Mouse (Mus musculus) mesoderm, embryonic 11.5 days (tissue): ENCODE measurements around the gene Ankrd2.
A peak's percentile ranks its signal among the peaks of the same experiment; 100 is the strongest.

Experiments used
- DNase-seq: peaks from one replicate; pipeline ENCODE4 v3.0.0-alpha.2; 2012; ENCODE audit warnings: low read depth, low spot score

The Ankrd2 gene

DNA sequence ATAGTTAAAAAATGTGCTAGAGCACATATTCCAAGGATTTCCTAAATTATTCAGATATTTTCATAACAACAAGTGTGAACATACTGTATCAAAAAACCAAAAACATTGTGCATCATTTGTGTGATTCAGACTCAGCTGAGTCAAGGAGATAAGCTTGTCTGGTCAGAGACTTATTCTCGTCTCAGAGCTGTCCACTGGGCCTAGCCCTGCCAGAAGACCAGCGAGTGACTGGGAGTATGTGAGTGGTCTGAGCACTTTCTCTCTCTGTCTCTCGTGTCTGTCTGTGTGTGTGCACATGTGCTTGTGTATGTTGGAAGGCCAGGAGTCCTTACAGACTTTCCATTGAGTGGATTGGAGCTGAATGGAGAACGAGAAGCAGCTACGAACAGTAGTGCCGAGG lies 20.8 kb upstream of the Ankrd2 start:
- DNase-seq = no peak

DNA sequence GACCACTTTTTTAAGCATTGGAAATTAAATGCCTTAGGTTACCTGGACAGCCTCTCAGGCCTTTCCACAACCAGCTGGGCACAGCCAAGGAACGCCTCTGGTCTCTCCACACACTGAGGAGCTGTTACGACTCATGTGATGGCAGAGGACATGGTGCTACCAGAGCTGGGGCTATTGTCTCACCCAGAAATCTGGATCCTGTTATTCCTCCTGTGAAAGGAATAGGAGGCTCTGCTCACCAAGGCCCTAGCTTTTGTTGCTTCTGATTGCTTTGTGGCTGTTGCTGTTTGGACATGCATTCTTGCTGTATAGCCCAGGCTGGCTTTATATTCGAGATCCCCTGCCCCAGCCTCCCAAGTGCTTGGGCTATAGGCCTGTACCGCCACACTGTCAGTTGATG lies 19.5 kb upstream of the Ankrd2 start:
- no peak for DNase-seq

DNA sequence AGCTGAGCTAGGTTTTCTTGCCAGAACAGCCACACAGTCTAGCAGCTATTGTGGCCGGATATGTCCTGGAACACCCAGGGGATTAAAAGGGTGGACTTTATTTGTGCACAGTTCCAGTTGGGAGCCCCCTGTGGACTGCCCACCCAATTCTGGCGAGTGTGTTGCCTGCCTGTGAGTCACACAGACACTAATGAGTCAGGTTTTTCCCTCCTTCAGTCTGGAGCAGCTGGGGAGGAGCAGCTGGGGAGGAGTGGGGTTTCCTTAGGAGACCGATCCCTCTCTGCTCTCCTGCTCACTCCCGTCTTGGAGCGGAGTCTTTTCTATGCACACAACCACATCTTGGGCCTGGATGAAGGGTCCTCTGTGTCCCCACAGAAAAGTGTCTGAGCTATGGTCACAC lies 19.0 kb upstream of the Ankrd2 start:
- DNase-seq = no peak

DNA sequence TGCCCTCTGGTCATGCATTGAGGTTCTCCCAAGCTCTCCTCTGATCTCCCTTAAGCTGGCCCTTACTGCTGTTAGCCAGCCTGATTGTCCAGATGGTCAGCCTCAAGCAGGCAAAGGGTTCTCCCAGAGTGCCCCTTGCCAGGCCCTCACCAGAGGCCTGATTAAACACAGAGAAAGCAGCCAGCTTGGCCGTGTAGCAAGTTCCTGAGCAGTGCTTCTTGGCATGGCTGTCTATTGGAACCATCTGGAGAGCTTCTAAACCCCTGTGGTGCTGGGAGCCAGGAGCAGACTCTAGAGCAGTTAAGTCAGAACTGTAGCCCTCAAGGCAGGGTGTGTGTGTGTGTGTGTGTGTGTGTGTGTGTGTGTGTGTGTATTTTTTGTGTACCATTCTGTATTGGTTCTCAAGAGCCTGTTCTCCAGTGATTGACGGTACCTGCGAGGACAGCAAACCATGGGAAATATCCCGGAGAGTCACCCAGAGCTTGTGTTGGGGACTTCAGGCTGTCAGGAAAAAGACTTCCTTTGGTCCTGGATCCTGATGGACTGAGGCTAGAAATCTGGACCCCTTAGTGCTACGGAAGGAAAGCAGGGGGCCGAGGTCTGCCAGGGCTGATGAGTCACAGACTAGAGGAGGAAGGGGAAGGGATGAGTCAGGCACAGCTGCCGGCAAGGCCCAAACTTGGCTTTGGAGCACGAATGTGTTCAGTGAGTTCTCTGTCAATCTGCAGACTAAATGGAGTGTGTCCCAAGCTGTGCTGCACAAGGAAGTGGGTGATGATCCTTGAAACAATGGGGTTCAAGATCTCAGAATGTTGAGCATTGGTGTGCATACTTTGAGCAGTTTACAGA lies 18.2 kb upstream of the Ankrd2 start:
- no peak for DNase-seq

DNA sequence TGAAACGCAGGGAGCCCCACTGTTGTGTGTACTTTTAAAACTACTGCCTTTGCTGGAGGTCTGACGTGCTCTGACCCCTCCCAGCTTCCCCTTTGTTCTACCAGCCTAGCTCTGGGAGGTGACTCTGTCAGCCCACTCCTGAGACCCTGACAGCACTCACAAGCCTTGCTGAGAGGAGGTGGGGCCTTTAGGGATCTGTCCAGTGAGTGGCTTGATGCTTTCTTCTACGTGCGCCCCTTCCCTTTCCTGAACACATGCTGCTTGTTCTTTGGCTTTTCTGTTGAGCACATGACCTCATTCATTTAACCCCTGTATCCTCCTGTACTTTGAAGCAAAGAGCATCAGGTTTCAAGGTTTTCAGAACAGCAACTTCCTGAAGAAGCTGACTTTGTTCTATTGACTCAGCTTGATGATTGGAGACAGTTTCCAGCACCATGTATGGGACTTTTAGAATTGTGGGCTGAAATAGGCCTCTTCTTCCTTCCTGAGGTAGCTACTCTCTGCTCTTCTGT lies 16.7 kb upstream of the Ankrd2 start:
- no peak for DNase-seq

DNA sequence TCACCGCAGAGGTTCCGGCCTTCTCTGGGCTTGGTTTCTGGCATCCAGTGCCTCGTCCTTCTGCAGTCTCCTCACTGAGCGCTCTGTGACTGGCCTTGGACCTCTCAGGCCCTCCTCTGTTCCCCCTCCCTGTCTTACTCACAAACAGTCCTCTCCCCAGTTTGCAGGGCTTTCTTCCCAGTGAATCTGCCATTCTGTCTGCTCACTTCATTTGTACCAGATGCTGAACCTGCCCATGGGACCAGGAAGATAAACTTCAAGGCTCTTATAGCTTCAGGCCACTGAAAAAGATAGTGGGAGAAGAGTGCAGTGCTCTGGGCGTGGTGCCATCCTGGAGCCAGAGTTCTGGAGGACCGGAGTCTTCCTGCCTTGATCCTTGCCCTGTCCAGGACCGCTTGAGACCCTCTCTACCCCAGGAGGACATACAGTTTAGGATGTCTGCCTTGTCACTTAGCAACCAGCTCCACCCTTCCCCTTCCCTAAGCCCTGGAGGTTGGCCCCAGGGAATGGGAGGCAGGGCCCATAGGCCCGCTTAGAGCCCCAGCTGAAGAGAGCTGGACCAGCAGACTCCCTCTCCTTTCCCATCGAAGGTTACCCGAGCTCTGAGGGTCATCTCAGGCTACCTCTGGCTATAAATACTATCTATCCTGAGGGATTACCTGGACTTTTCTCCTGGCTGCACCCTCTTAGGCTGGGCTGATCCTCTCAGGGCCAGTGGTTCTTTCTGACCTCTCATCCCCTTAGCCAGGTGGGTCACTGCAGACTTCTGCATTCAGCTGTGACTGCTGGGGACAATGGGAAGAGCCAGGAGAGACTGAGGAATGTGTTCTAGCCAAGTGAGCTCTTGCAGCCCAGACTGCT lies 13.9 kb upstream of the Ankrd2 start:
- DNase-seq = no peak

DNA sequence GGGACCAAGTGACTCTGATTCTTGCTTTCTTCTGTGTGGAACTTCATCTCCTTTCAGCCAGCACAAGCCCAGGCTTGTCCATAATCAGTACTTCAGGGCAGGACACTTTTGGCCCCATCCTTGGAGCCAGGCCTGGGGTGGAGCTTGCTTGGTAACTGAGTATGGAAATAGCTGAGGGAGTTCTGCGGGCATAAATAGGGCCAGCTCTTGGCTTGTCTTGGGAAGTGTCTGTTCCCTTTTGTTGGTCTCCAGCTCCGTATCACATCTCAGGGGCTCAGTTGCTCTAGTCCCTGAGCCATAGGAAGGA lies 13.3 kb upstream of the Ankrd2 start:
- no peak for DNase-seq

DNA sequence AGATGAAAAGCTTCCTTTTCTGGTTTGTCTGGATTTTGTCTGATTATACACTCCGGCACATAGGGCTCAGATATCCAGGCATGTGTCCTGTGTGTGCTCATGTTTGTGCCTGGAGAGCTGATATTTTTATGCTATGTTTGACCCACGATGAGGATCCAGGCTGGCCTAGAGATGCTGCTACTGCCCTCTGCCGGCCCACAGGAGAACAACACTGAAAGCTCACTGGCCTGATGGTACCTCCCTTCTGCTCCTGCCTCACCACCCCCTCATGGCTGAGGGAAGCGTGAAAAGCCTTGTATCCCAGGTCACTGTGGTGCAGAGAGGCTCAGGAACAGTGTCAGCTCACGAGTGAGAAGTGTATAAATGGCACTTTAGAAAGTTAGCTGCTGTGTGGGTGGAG lies 9.6 kb upstream of the Ankrd2 start:
- DNase-seq = peak; percentile 84

DNA sequence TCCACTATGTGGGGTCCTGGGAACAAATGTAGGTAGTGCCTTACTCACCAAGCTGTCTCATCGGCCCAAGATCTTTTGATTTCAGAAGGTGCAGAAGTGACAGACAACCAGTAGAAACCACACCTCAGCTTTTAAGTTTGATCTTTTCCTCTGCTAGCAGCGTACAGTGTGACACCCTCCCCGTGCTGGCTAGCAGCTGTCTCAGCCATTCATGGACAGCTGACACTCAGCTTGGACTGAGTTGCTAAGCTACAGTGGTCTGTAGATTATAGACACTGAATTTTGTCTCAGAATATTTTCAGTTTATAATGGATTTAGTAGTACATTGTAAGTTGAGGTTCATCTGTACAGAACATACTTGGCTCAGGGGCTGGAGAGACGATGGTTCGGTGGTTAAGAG lies 4.7 kb upstream of the Ankrd2 start:
- DNase-seq = no peak

DNA sequence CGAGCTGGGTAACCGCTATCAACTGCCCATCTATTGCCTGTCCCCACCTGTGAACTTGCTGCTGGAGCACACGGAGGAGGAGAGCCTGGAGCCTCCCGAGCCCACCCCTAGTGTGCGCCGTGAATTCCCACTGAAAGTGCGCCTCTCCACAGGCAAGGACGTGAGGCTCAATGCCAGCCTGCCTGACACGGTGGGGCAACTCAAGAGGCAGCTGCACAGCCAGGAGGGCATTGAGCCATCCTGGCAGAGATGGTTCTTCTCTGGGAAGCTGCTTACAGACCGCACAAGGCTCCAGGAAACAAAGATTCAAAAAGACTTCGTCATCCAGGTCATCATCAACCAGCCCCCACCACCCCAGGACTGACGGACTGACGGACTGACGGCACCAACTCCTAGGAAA lies 2.2 kb upstream of the Ankrd2 start:
- no peak for DNase-seq

DNA sequence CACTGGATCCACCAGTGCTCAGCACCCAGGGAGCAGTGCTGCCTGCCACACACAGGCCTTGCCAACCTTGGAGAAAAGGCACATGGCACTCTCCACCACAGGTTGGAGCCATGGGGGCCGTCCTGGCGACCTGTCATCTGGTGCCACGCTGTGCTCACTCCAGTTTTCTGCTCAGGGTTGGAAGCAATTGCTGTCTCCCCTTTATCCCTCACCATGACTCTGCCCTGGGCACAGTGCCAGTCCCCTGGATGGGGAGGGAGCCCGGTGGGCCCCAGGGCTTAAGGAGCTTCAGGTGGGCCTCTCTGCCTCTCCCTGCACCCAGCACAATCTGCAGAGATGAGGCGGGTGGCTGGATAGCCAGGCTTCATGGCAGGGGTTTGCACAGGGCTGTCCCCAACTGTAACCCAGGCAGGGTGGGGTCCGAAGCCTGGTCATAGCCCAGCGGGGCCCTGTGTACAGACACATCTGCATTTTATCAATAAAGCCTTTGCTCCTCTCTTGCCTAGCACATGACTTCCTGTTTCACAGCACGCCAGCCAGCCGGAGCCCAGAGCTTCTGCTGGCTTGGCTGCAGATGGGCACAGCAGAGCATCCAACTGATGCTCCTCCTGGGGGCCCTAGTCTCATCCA lies 1.5 kb upstream of the Ankrd2 start:
- no peak for DNase-seq

DNA sequence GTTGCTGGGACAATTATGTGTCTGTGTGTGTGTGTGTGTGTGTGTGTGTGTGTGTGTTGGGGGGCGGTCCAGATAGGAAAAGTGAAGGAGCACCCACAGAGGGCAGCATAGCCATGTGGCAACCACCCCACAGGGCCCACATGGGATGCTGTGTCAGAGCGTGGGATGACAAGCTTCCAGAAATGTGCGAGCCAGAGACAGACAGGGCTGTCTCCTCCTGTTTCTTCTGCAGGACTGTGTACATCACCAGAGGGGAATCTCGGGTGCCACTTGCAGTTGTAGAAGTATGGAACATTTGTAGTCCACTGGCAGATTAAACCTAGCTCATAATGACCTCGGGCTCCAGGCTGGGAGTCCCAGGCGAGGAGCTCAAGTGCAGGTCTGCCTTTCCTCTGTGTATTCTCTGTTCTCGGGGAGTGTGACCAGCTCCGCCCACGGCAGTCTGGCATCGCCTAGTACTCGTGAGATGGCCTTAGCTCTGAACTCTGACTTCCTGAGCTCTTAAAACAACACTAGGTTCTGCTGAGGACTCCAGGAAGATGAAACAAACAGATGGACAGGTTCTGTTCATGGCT lies 832 bp upstream of the Ankrd2 start:
- no peak for DNase-seq

DNA sequence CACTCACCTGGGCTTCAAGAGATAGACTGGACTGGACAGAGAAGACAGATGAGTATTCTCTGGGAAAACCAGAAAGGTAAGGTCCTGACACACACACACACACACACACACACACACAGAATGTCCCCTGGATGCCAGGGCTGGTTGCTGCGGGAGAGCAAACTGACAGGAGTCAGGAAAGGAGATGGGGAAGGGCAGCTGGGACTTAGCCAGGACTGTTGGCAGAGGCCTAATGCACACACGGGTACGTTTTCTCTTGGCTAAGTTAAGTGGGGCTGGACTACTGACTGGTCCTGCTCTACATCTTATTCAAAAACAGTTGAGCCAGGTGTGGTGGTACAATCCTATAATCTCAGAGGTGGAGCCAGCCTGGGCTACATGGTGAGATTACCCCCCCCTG lies 557 bp downstream of the Ankrd2 start:
- no peak for DNase-seq

DNA sequence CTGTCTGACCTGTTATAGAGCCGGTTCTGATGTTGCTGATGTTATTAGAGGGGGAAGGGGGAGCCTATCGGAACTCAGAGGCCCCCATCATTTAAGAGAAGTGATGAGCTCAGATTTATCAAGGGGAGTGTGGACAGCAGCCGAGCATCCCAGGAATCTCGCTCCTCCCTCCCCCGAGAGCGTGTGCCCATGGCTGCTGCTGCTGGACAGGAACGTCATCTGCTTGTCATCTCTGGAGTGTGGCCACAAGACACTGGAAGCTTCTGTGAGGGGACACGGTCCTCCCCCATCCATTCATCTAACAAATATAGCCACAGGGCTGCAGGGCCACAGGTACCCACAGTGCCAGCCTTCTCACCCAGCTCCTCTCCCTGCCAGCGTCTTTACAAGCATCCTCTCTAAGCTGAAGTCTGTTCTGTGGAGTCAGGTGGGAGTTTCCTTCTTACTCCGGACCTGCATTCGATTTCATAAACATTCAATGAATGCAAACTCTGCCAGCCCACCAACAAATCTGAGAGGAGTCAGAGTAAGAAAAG lies 1.4 kb downstream of the Ankrd2 start:
- DNase-seq = no peak

DNA sequence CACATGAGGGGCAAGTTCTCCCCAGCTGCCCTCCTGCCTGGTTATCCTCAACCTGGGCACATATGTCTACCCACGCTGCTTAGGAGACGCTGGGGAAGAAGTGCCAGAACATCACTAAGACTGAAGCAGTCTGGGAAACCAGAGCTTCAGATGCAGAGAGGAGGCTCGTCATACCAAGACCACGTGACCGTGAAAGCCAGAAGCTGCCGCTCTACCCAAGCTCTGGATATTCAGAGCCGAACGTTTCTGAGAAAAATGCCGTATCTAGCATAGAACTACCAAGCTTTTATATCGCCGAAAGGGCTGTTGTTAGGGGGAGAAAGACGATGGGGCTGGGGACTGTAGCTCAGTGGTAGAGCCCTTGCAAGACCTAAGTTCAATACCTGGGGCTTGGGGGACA lies 2.5 kb downstream of the Ankrd2 start:
- no peak for DNase-seq

DNA sequence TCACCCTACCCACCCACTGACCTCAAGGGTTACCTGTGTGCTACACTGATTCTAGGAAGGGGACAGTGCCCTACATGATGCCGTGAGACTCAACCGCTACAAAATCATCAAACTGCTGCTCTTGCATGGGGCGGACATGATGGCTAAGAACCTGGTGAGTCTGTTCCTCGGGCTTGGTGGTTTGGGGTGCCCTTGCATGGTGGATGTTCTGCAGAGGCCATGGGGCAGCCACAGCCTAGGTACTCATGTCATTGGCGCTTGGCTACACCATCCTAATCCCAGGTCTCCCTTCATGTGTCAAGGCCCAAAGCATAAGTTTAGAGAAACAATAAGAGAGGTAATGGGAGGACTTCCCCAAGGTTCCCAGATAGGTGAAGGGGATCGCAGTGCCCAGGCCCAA lies 8.2 kb downstream of the Ankrd2 start:
- DNase-seq = no peak

DNA sequence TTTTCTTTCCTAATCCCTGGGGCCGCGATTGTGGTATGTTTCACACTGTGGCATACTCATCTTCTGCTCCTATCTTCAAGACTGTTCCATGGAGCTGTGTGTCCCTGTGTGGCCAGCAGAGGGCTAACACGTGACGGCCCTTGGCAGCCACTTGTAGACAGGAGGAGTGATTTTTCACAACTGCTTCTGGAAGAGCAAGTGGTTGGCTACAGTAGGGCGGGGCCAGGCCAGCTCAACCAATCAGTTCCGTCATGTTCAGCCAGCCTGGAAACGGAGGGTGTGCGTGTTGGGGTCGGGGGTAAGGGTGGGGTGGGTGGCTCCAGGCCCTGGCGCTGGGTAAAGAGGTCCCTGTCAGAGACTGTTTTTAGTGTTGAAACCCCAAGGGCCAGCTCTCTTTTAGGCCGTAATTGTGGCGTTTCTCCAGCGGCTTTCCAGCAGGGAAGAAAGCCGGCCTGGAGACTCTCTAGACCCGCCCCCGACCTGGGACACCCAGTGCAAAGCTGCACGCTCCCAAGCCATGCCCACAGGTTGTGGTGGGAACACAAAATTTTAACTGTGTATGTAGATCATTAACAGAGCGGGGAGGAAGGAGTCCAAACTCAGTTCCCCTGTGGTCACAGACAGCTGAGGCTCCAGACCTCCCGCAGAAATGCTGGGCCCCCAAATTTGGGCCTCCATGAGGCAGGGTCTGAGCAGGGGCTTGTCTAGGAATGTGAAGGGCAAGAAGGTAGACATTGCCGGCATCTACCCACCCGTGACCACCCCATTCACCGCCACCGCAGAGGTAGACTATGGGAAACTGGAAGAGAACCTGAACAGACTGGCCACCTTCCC lies 9.7 kb downstream of the Ankrd2 start, which contains the start of gene Hoga1:
TSS of gene Hoga1 (plus strand) at position 342 of the 834 bp plus-strand sequence.
- peak; percentile 87 for DNase-seq

DNA sequence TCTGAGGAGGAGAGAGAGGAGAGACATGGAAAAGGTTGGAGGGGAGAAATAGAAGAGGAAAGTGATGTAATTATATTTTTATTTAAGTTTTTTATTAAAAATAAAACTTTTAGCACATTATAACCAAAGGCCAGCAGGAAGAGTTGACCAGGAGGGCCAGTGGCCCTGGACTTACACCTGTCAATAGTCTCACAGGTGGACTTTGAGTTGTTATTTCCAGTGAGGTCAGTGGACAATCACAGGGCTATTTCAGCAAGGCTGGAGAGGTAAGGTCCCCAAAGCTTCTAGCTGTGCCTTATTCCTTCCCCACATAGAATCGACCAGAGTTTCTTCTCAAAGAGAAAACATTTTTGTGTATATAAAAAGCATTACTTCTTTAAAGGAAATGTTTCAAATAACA lies 14.5 kb downstream of the Ankrd2 start:
- DNase-seq = no peak

DNA sequence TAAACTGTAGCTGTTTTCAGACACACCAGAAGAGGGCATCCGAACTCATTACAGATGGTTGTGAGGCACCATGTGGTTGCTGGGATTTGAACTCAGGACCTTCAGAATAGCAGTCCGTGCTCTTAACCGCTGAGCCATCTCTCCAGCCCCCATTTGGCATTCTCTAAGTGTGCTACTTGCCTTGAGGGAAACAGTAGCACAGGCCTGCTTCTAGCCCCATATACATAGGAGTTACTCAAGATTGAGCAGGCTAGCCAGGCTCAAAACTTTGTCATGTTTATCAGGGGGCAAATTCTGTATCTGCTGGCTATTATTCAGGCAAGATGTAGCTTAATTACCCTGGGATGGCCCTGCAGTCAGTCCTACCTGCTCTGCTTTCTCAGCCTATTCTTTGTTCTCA lies 15.6 kb downstream of the Ankrd2 start:
- DNase-seq = no peak

DNA sequence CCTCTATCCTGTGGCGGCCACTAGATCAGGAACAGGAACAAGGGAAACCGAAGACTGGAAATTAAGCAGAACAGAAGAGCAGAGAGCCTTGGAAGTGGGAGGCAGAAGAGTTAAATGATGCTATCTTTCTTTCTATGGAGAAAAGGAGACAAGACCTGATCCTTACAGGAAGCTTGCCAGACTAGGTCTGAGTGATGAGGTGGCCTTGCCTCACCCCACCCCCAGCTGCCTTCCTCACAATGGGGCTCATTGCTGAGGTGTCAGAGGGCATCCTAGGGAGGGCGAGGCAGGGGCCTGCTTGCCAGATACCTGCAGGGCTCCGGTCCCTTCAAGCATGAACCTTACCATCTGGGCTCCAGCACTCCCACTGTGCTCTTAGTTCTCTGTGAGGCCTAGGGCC lies 16.1 kb downstream of the Ankrd2 start, which contains the start of gene 4933411K16Rik:
TSS of gene 4933411K16Rik (plus strand) at position 301 of the 400 bp plus-strand sequence.
- DNase-seq = no peak

DNA sequence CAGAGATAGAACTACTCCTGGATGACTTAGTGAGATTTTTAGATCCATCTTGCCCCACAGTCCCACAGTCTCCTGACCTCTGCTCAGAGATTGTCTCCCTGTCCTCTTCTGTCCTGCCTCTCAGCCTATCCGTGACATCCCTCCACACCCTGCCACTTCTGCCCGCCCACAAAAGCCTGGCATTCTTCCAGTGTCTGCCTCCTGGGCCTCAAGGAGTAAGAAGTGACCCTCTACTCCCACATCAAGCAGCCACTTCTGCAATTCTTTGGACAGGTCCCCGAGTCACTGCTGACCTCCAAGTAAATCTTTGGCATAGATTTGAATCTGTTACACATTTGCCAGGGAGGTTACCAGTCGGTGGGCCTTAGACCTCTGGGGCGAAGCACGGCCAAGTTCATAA lies 18.5 kb downstream of the Ankrd2 start:
- no peak for DNase-seq
